Mouse (Mus musculus): ENCODE measurements around the gene Ngly1.
"Not testable (repeated sequence)": the region's sequence is repeated elsewhere in the genome, so short reads cannot be mapped to it uniquely, and the experiment has no call there.

Gene Ngly1

DNA sequence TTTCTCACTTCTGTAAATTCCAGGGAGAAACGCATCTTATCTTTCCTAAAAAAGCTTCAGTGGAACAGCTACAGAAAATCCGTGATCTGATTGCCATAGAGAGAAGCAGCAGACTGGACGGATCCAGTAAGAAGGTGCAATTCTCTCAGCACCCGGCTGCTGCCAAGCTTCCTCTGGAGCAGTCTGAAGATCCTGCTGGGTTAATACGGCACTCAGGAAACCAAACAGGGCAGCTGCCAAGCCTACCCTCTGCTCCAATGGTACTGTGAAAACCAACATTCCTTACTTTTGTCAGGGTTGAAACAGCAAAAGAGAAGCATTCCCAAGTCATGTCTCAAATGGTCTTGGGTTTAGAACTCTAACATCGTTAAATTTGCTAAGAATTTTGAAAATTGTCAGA, 11.5 kb downstream of the Ngly1 start:
- DNase-seq (ENCODE audit: inconsistent ontology term), result peak; percentile 51

DNA sequence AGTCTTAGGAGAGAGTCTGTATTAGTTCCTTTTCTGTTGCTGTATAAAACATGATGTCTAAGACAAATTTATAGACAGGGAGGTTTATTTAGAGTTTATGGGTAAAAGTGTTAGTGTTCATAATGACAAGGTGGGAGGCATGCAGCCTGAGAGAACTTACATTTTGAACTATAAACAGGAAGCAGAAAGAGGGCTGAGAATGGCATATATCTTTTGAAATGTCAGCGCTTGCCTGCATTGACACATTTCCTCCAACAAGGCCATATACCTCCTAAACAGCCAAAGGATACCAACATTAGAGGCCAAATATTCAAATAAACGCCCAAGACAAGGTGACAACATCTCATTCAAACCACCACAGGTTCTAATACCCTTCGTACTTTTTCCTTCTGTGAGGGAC, 12.8 kb downstream of the Ngly1 start:
- DNase-seq (ENCODE audit: inconsistent ontology term), result no peak

- no peak for DNase-seq (ENCODE audit: inconsistent ontology term)
These were observed 17.9 kb downstream of the Ngly1 start for GRCm38 (mm10) chr14:16267028-16267427.

GRCm38 (mm10) chr14:16269776-16270175, 20.7 kb downstream of the Ngly1 start:
- no peak for DNase-seq (ENCODE audit: inconsistent ontology term)

DNA sequence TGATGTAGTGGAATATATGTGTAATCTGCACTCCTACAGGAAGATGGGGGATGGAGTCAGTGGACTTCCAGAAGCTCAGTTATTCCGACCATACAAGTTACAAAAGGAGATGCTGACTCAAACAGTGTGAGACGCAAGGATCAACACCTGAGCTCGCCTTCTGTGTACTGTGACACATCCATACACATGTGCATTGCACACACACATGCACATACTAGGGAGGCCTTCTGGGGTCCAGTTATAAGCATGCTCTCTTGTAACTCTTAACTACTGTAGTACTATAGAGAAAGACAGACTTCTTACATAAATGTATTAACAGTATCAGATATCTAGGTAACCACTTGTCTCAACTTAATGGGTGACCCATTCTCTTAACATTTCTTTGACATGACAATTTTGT, 24.6 kb downstream of the Ngly1 start:
- no peak for DNase-seq (ENCODE audit: inconsistent ontology term)

- DNase-seq (ENCODE audit: inconsistent ontology term), result no peak
These were observed 30.1 kb downstream of the Ngly1 start for GRCm38 (mm10) chr14:16279196-16279595.

GRCm38 (mm10) chr14:16283966-16284365, 34.9 kb downstream of the Ngly1 start:
- no peak for DNase-seq (ENCODE audit: inconsistent ontology term)

GRCm38 (mm10) chr14:16292371-16292770, 43.3 kb downstream of the Ngly1 start:
- no peak for DNase-seq (ENCODE audit: inconsistent ontology term)

GRCm38 (mm10) chr14:16293015-16293414, 43.9 kb downstream of the Ngly1 start:
- DNase-seq (ENCODE audit: inconsistent ontology term), result no peak

GRCm38 (mm10) chr14:16293921-16294320, 44.8 kb downstream of the Ngly1 start:
- no peak for DNase-seq (ENCODE audit: inconsistent ontology term)

DNA sequence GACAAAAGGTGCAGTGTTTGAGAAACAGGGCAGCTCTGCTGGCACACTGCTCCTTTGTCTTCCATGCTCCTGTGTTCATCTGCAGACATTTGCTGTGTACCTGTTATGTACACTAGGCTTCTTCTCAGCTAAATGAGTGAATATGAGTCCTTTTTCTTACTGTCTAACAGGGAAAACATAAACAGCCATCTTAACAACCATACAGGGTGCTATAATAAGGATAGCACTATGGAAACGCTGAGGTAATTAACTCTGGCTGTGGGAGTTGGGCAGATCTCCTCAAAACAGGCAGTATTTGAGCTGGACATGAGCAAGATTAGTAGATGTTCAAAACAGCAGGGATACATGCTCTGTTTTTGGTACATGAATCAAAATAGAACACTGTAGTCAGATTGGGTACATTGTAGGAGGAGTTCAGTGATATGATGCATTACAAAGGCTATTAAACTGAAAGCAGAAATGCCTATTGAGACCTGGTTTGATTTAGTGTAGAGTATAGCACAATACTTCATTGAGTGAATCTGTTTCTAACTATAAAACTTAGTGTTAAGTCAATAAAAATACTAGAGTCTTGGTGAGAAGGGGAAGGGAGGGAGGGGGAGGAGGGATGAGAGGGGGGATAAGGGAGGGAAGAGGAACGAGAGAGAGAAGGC, 47.9 kb downstream of the Ngly1 start:
- DNase-seq (ENCODE audit: inconsistent ontology term), result no peak

DNA sequence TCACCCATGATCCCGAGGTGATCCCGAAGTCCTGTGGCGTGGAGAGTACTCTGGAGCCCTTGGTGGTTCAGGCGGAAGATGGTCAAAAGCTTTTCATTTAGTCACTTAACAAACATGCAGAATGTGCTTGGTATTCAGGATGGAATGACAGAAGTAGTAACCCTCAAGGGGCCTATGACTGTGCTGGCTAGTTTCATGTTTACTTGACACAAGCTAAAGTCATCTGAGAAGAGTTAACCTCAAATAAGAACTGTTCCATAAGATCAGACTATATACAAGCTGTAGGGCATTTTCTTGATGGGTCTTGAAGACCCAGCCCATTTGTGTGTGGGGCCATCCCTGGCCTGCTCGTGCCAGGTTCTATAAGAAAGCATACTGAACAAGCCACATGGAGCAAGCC, 52.7 kb downstream of the Ngly1 start:
- no peak for DNase-seq (ENCODE audit: inconsistent ontology term)

DNA sequence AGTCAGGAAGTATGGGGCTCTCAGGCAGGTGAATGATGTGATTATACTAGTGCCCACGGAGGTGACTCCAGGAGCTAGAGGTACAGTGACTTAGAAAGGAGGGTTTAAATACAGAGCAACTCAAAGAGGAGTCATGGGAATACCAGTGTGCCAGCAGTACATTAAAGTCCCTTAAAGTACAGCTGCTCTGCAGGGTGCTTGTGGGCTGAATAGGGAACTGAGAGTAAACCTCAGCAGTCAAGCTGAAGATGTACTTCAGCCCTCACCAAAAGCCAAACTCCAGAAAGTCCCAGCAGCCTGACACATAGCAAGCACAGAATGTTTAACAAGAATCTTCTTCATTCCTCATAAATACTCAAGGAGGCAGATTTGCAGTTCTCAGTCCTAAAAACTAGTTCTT, 53.6 kb downstream of the Ngly1 start:
- no peak for DNase-seq (ENCODE audit: inconsistent ontology term)

- DNase-seq (ENCODE audit: inconsistent ontology term), result peak; percentile 34
These were observed 61.7 kb downstream of the Ngly1 start for GRCm38 (mm10) chr14:16310791-16311190.

DNA sequence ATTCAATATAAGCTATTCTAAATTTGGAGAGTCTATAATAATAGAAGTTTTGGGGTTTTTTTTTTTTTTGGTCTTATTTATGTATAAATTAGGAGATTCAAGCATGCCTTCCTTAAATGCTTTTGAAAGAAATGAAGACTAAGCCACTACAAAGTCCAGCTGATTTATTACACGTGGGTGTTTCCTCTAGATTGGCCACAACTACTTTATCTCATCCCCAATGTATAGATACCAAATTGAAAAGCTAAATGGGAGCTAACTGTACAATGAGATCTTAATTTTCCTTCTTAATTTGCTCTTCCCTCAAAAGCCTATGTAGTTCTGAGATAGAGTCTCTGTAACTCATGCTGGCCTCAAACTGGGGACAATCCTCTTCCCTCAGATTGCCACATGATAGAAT, 63.5 kb downstream of the Ngly1 start:
- DNase-seq (ENCODE audit: inconsistent ontology term), result no peak

GRCm38 (mm10) chr14:16313073-16313472, 64.0 kb downstream of the Ngly1 start:
- DNase-seq (ENCODE audit: inconsistent ontology term), result not testable (repeated sequence)

- peak; percentile 53 for DNase-seq (ENCODE audit: inconsistent ontology term)
These were observed 64.9 kb downstream of the Ngly1 start for GRCm38 (mm10) chr14:16313936-16314521.

DNA sequence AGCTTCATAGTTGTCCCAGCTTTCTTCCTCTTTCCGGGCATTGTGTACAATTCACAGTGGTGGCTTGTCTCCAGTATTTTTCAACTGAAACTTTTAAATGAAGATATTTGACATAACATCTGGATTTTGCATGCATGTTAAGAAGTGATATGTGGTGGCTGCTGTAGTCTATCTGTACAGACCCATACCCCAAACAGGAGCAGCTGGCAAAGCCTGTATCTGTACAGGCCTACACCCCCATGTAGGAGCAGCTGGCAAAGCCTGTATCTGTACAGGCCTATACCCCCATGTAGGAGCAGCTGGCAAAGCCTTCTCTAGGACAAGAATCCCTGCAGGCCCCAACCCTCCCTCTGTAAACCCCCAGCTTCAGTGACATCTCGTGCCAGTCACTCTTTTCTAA, 65.8 kb downstream of the Ngly1 start:
- DNase-seq (ENCODE audit: inconsistent ontology term), result no peak

GRCm38 (mm10) chr14:16316715-16317114, 67.6 kb downstream of the Ngly1 start:
- no peak for DNase-seq (ENCODE audit: inconsistent ontology term)

DNA sequence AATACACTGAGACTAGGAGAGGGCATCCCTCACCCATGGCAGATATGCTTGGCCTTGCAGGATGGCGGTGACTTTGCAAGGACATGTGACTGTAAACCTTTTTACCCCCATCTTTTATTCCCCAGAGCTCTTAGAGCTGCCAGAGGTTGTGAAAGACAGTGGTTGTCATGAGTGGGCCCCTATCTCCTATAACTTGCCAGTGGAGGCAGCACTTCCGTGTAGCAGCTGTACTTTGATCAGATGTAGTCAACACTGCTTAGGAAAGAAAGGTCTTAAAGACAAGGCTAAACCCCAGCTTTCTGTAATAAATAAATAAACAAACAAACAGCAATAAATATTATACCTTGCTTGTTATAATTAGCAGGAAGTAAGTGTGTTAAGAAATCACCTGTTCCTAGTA, 70.7 kb downstream of the Ngly1 start:
- no peak for DNase-seq (ENCODE audit: inconsistent ontology term)

GRCm38 (mm10) chr14:16324394-16324793, 75.3 kb downstream of the Ngly1 start:
- DNase-seq (ENCODE audit: inconsistent ontology term), result no peak

GRCm38 (mm10) chr14:16325208-16325607, 76.1 kb downstream of the Ngly1 start:
- DNase-seq (ENCODE audit: inconsistent ontology term), result no peak

DNA sequence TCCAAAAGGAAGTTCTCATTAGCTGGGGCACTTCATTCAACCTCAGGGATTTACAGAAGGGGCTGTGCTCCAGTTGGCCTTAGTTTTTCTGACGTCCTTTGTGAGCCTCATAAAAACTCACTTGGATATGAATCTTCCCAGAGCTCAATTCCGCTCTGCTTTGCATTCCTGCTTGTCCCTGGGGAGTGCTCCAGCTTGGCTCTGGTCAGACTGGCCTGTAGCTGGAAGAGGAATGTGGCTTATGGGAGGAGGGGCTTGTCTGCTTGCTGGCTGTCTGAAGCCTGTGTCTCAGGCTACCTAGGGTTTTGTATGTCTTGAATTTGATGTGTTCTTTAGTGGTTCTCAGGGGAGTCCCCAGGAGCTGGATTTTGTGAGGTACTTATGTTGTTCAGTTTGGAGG, 79.5 kb downstream of the Ngly1 start:
- DNase-seq (ENCODE audit: inconsistent ontology term), result peak; percentile 82

- DNase-seq (ENCODE audit: inconsistent ontology term), result no peak
These were observed 79.9 kb downstream of the Ngly1 start for GRCm38 (mm10) chr14:16328959-16329480.
